Mouse (Mus musculus) heart, embryonic 13.5 days (tissue): Measurements from ENCODE around the gene Dnaaf2. TPM values are rescaled to one million over a fixed set of nuclear protein-coding genes. Genes with fewer than 3 reads are reported as not detected.
A peak's percentile ranks its signal among the peaks of the same experiment; 100 is the strongest.
"Not testable (repeated sequence)": the region's sequence is repeated elsewhere in the genome, so short reads cannot be mapped to it uniquely, and the experiment has no call there.

Source experiments
- ATAC-seq: fragments of 200-750 bp; cut with Nextera tagmentation; 2 replicates; pipeline ENCODE4 v1.8.0; 2017; ENCODE audit warnings: moderate TSS enrichment; ENCODE audit not compliant: insufficient number of reproducible peaks, low FRiP score, low TSS enrichment; ENCODE audit errors: extremely low read depth
- H3K27ac ChIP-seq: fragments of 300-500 bp; sonication (generic); replicated peaks from 2 replicates; pipeline ENCODE4 v1.5.1; 2015; ENCODE audit warnings: moderate library complexity, mild to moderate bottlenecking, inconsistent platforms
- H3K27me3 ChIP-seq: fragments of 300-500 bp; sonication (generic); replicated peaks from 2 replicates; pipeline ENCODE4 v1.6.1; 2015; ENCODE audit warnings: mild to moderate bottlenecking, inconsistent platforms
- H3K36me3 ChIP-seq: fragments of 300-500 bp; sonication (generic); 2 replicates; pipeline ENCODE4 v1.6.1; 2015; ENCODE audit warnings: mild to moderate bottlenecking, inconsistent platforms
- H3K4me1 ChIP-seq: fragments of 300-500 bp; sonication (generic); 2 replicates; pipeline ENCODE4 v1.6.1; 2015; ENCODE audit warnings: inconsistent platforms
- H3K4me2 ChIP-seq: fragments of 300-500 bp; sonication (generic); 2 replicates; pipeline ENCODE4 v1.6.1; 2015; ENCODE audit warnings: inconsistent platforms, mild to moderate bottlenecking, moderate library complexity
- H3K4me3 ChIP-seq: fragments of 300-500 bp; sonication (generic); 2 replicates; pipeline ENCODE4 v1.5.1; 2015; ENCODE audit warnings: moderate library complexity, mild to moderate bottlenecking, inconsistent platforms
- H3K9ac ChIP-seq: fragments of 300-500 bp; sonication (generic); 2 replicates; pipeline ENCODE4 v1.6.1; 2015; ENCODE audit warnings: inconsistent platforms, mild to moderate bottlenecking, moderate library complexity
- H3K9me3 ChIP-seq: fragments of 300-500 bp; sonication (generic); 2 replicates; pipeline ENCODE4 v1.6.1; 2016; ENCODE audit warnings: inconsistent platforms
- WGBS: fragments of 180-500 bp; shearing (Covaris S2); methylation state at CpG from one replicate; pipeline ENCODE4 v1.1.7; 2015; ENCODE audit warnings: mixed read lengths; 5-methylcytosine and 5-hydroxymethylcytosine counted together
- polyA plus RNA-seq: library from polyadenylated mRNA; unstranded; fragments of >200 nt; fragmentation: Nextera tagmentation; extraction: Ambion mirVana; gene quantifications from 2 replicates; pipeline ENCODE4 v1.2.1, GENCODE M21; 2015

Dnaaf2 gene
- polyA plus RNA-seq, 1 experiment from 2014 or later = 6.8 TPM

DNA sequence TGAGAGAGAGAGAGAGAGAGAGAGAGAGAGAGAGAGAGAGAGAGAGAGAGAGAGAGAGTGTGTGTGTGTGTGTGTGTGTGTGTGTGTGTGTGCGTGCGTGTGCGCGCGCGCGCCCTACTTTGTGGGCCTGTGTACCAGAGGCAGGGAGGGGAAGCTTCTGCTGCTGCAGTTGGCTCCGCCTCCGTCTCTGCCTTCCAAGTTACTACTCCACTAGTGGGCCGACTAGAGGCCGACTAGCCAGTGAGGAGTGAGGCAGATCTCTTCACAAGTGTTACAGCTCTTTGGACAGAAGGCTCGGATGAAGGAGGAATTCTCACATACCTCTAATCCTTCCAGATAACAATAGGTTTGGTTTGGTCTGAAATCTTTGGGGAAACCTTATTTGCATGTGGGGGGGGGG, 18.9 kb downstream of the Dnaaf2 start:
- no peak overlapping the region for H3K9ac ChIP-seq
- H3K4me1 ChIP-seq = peaks cover 4% of the 10 kb centered on the region; the same call in 1 of the 2 replicates
- H3K4me3 ChIP-seq = no peak overlapping the region
- H3K27ac ChIP-seq = no peak overlapping the region
- WGBS = 66% methylated on average over 12 of the region's 12 CpGs
- no peaks in the 10 kb centered on the region for H3K27me3 ChIP-seq
- no peak overlapping the region for H3K4me2 ChIP-seq
- H3K9me3 ChIP-seq = no peaks in the 10 kb centered on the region
- H3K36me3 ChIP-seq = peaks cover 45% of the 10 kb centered on the region
- ATAC-seq = no peak

DNA sequence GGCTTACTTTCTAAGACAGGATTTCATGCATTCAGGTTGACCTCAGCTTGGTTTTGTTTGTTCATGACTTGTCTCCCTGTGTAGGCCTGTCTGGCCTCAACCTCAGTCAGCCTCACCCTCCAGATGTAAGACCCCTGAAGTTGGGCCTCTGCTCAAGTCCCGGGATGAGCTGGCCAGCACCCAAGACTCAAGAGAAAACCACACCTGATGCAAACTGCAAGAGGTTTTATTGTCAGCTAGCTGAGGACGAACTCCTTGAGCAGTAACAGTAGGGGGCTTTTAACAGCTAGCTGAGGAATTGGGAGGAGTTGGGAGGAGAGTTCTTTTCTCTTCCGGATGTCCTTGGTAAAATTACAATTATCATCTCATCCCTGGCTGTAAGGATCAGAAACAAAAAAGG, 20.7 kb downstream of the Dnaaf2 start:
- H3K9me3 ChIP-seq = no peaks in the 10 kb centered on the region
- no peak overlapping the region for H3K4me2 ChIP-seq
- ATAC-seq = no peak
- 86% methylated on average over 3 of the region's 3 CpGs for WGBS
- no peaks in the 10 kb centered on the region for H3K27me3 ChIP-seq
- H3K4me3 ChIP-seq = no peak overlapping the region
- H3K36me3 ChIP-seq = peaks cover 57% of the 10 kb centered on the region
- H3K9ac ChIP-seq = no peak overlapping the region
- H3K27ac ChIP-seq = no peak overlapping the region
- no peaks in the 10 kb centered on the region for H3K4me1 ChIP-seq

DNA sequence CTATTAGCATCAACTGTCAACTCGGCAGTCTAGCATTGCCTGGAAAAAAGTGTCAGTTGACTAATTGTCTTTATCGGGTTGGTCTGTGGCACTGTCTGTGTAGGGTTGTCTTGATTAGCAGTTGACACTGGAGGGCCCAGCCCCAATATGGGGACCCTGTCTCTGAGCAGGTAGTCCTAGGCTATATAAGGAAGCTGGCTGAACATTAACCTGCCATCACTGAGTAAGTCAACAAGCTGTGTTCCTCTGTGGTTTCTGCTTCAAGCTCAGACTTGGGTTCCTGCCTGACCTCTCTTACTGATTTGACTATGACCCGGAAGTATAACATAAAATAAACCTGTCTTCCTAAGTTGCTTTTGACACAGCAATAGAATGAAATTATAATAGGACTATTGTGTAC, 22.3 kb downstream of the Dnaaf2 start:
- H3K4me3 ChIP-seq = no peak overlapping the region
- H3K27me3 ChIP-seq = no peaks in the 10 kb centered on the region
- H3K9me3 ChIP-seq = no peaks in the 10 kb centered on the region
- 82% methylated on average over 3 of the region's 3 CpGs for WGBS
- no peak for ATAC-seq
- H3K27ac ChIP-seq = no peak overlapping the region
- H3K4me2 ChIP-seq = no peak overlapping the region
- no peak overlapping the region for H3K9ac ChIP-seq
- H3K4me1 ChIP-seq = no peaks in the 10 kb centered on the region
- peaks cover 53% of the 10 kb centered on the region for H3K36me3 ChIP-seq

DNA sequence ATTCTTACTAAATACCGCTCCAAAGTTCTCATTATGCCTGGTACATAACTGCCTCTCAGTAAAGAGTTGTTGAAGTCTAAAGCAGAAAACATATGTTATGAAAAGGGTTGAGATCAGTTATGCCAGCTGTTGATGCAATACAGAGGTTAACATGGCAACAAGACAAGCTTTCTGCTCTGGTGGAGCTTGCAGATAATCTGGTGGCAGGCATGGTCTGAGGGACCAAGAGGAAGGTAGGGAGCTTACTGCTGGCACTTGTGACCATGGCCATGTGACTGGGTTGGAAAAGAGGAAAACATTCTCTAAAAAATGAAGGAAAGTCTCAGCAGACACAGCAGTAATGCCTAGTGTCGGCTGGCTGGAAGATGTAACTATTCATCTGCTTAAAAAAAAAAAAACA, 26.9 kb downstream of the Dnaaf2 start:
- Histone ChIP-seq H3K4me3 (no peak overlapping the region), H3K9ac (no peak overlapping the region), H3K4me2 (no peak overlapping the region), H3K36me3 (peaks cover 38% of the 10 kb centered on the region), H3K27me3 (no peaks in the 10 kb centered on the region), H3K9me3 (no peaks in the 10 kb centered on the region), H3K27ac (no peak overlapping the region), H3K4me1 (peaks cover 17% of the 10 kb centered on the region)
- 95% methylated on average over 2 of the region's 2 CpGs for WGBS
- ATAC-seq = no peak

DNA sequence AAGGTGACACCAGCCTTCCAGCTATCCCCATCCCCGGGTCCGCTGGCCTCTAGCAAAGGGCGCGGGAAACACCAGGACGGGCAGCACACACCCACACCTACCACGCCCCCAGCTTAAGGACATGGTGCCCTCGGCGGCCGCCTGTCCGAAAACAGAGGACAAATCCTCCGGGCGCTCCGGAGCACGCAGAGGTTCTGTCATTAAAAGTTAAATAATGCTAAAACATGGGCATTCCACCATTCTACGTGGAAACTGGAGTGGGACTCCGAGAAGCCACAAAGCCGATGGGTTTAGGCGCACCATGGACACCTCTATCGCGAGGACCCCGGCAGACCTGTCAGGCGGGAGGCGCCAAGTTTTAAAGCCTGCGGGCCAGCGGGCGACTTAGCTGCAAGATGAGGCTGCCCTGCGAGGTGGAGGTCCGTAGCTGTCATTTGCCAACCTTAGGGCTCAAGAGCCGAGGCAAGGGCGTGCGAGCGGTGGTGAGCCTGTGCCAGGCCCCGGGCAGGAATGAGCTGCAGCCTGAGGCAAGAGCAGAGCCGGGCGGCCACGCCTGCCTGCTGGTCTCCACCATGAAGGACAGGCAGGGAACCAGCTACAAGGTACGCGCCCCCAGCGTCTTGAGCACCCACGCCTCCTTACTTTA, 29.6 kb downstream of the Dnaaf2 start, which contains the start of gene Lrr1:
Lrr1 (plus strand) TSS at position 354 of the 646 bp plus-strand sequence.
- Histone ChIP-seq H3K4me3 (peak within 1 kb of the TSS; percentile 72), H3K36me3 (peaks cover 20% of the 10 kb centered on the region), H3K27ac (peak within 1 kb of the TSS; percentile 64), H3K4me1 (peaks cover 17% of the 10 kb centered on the region), H3K9me3 (no peaks in the 10 kb centered on the region), H3K9ac (peak within 1 kb of the TSS; percentile 84), H3K27me3 (no peaks in the 10 kb centered on the region), H3K4me2 (peak within 1 kb of the TSS; percentile 79)
- WGBS = under 1% methylated on average over 40 of the region's 40 CpGs
- ATAC-seq = peak; percentile 80; the same call in 1 of the 2 replicates

DNA sequence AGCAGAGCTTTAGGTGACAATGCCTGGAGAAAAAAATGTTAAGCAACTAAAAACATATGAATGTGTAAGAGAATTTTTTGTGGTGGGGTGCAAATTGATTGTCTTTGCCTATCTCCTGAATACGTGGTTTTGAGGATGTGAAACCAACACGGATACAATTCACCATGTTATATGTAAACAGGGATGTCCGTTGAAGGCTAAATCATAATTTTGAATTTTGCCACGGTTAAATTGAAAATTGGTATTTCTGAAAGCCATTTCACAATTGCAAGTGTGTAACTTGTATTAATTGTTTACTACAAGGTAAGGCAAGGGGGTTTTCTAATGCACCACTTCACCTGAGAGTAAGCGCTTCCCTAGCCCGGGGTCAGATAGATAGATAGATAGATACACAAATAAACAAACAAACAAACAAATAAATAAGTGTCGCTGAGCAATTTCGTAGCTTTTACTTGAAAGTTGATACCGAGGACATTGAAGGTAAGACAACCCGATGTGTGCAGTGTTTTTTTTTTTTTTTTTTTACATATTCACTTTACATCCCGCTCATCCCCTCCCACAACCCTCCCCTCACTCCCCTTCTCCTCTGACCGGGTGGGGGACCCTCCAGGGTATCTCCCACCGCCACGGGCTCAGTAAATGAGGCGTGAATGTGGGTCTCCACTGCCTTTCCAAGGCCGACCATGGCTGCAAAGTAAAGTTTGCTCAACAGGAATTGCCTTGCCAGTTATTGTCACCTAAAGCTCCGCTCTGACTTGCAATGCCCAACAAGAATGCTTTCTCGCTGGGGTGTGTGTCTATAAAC, 30.4 kb downstream of the Dnaaf2 start:
- H3K4me2 ChIP-seq = peak overlapping the region; percentile 79
- ATAC-seq = 0 out of 2 replicates have a peak, but pooled peaks have one; percentile 26
- no peaks in the 10 kb centered on the region for H3K9me3 ChIP-seq
- peak overlapping the region; percentile 72 for H3K4me3 ChIP-seq
- H3K36me3 ChIP-seq = peaks cover 13% of the 10 kb centered on the region
- H3K27ac ChIP-seq = peak overlapping the region; percentile 64
- peak overlapping the region; percentile 84 for H3K9ac ChIP-seq
- 10% methylated on average over 18 of the region's 18 CpGs for WGBS
- peaks cover 17% of the 10 kb centered on the region for H3K4me1 ChIP-seq
- H3K27me3 ChIP-seq = no peaks in the 10 kb centered on the region

DNA sequence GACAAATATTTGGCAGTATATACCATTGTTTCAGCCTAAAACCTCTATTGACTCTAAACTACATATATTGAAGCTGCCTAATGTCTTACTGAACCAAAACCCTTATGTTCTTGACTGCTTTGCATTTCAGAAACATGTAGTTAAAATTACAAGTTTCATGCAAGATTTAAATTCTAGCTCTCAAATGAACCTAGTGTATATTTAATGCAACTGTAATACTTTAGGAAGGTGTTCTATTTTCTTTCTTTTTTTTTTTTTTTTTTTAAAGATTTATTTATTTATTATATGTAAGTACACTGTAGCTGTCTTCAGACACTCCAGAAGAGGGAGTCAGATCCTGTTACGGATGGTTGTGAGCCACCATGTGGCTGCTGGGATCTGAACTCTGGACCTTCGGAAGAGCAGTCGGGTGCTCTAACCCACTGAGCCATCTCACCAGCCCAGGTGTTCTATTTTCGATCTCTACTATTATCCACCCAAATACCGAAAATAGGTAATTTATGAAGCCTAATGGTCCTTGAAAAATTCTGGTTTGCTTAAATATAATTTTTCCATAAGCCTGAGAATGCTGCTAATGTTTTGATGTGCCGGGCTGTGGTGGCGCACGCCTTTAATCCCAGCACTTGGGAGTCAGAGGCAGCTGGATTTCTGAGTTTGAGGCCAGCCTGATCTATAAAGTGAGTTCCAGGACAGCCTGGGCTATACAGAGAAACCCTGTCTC, 31.2 kb downstream of the Dnaaf2 start:
- not testable (repeated sequence) for ATAC-seq

DNA sequence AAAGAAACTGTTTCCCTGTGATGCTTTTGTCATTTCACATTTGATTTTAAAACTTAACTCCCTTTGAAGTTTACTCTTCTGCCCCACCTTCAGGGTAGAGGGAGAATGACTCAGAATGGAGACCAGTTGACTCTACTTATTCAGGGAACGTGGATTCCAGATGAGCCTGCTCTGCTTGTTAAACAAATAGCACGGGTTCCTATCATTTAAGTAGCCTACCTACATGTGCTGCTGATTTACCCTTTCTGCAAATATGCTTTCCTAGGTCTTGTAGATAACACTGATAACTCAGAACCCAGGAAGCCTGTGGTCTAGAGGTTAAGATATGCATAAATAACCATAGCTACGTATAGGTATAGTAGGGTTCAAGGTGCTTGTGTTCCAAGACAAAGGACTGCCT, 33.3 kb downstream of the Dnaaf2 start:
- Histone ChIP-seq H3K4me2 (no peak overlapping the region), H3K27me3 (no peaks in the 10 kb centered on the region), H3K27ac (no peak overlapping the region), H3K36me3 (no peaks in the 10 kb centered on the region), H3K9ac (no peak overlapping the region), H3K4me3 (no peak overlapping the region), H3K9me3 (no peaks in the 10 kb centered on the region), H3K4me1 (peaks cover 14% of the 10 kb centered on the region)
- ATAC-seq = no peak
- 37% methylated on average over 3 of the region's 3 CpGs for WGBS

More for the DNA sequence above, 31.2 kb downstream of the Dnaaf2 start:
- not testable (repeated sequence) for H3K36me3 ChIP-seq, H3K27ac ChIP-seq, H3K27me3 ChIP-seq, H3K4me3 ChIP-seq, H3K9ac ChIP-seq, H3K9me3 ChIP-seq, H3K4me2 ChIP-seq
- H3K4me1 ChIP-seq = peaks cover 17% of the 10 kb centered on the region
- 65% methylated on average over 8 of the region's 8 CpGs for WGBS

DNA sequence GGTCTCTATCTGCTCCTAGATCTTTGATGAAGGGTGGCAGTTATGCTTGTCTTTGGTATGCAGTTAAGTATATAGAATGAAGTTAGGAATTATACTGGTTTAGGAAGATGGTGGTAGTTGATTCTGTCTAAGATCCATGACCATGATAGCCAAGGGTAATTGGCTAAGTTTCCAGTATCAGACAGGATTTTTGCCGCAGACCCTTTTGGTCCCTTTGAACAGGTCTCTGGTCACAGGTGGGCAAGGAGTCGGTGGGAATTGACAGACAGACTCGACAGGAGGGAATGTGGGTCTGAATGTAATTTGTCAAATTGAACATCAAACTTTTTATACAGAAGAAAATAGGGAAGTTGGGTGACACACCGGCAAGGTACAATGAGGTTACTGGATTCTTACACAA, 34.6 kb downstream of the Dnaaf2 start:
- not testable (repeated sequence) for H3K4me1 ChIP-seq, H3K36me3 ChIP-seq, ATAC-seq, H3K27ac ChIP-seq, H3K9ac ChIP-seq, H3K9me3 ChIP-seq, H3K27me3 ChIP-seq, H3K4me2 ChIP-seq, H3K4me3 ChIP-seq
- WGBS = 80% methylated on average over 4 of the region's 4 CpGs

DNA sequence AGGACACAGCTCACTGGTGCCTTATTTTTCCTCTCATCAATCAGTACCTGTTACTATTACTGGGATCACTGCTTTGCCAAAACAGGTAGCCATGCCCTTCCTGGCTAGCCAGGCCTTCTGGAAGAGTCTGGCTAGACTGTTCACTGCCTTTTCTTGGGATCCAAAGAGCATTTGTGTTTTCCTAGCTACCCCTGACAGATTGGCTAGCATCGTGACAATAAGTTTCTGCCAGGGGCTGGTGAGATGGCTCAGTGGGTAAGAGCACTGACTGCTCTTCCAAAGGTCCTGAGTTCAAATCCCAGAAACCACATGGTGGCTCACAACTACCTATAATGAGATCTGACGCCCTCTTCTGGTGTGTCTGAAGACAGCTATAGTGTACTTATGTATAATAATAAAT, 37.6 kb downstream of the Dnaaf2 start:
- H3K4me3 ChIP-seq, H3K4me2 ChIP-seq, ATAC-seq, H3K9me3 ChIP-seq, H3K9ac ChIP-seq, H3K27ac ChIP-seq, H3K27me3 ChIP-seq: not testable (repeated sequence)
- Histone ChIP-seq H3K4me1 (peaks cover 13% of the 10 kb centered on the region), H3K36me3 (peaks cover 23% of the 10 kb centered on the region)
- WGBS = 70% methylated on average over 2 of the region's 2 CpGs

DNA sequence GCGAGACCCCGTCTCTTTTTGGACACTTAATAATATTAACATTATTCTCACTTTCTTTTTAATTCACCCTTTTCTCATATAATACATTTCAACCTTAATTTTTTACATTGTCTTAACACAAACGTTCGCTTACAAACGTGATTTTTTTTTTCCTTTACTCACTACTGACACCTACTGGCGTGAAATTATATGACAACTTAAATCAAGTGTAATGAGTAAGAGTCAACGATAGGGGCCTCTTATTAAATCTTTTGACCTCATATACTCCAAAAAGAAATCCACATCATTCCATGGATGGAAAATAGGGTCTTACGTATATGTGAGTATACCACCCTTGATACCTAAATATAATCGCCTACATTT, 38.7 kb downstream of the Dnaaf2 start:
- H3K36me3 ChIP-seq = peaks cover 29% of the 10 kb centered on the region
- no peaks in the 10 kb centered on the region for H3K9me3 ChIP-seq
- H3K27ac ChIP-seq = peak overlapping the region; percentile 95
- 4% methylated on average over 9 of the region's 9 CpGs for WGBS
- H3K4me2 ChIP-seq = peak overlapping the region; percentile 50
- no peaks in the 10 kb centered on the region for H3K27me3 ChIP-seq
- no peak for ATAC-seq
- H3K4me1 ChIP-seq = peaks cover 13% of the 10 kb centered on the region
- H3K9ac ChIP-seq = no peak overlapping the region
- peak overlapping the region; percentile 82 for H3K4me3 ChIP-seq
